Comparison of ENCODE assay signal across 13 mouse cellular contexts in genomic region chr19:14220507-14220909, GRCm38 (mm10).
"Had no signal": no experiment of that assay in that cellular context is flagged by ENCODE, and none has a peak within 500 bp of the region (broad histone marks: within the 10 kb centered on the region; RNA-seq: fewer than 3 reads in every experiment).

No protein-coding gene starts in this region.

- H3K36me3 ChIP-seq: kidney, embryonic 15.5 days; limb, embryonic 12.5 days; liver, embryonic 15.5 days; midbrain, embryonic 13.5 days; neural tube, embryonic 15.5 days had no signal

- H3K27me3 ChIP-seq: kidney, embryonic 15.5 days; limb, embryonic 12.5 days; liver, embryonic 15.5 days; midbrain, embryonic 13.5 days; neural tube, embryonic 15.5 days had no signal

- H3K4me2 ChIP-seq: kidney, embryonic 15.5 days; limb, embryonic 12.5 days; liver, embryonic 15.5 days; midbrain, embryonic 13.5 days; neural tube, embryonic 15.5 days had no signal

- H3K9me3 ChIP-seq: kidney, embryonic 15.5 days; limb, embryonic 12.5 days; liver, embryonic 15.5 days; midbrain, embryonic 13.5 days; neural tube, embryonic 15.5 days had no signal

- H3K4me3 ChIP-seq: kidney, embryonic 15.5 days; limb, embryonic 12.5 days; liver, embryonic 15.5 days; midbrain, embryonic 13.5 days; neural tube, embryonic 15.5 days had no signal

- ATAC-seq: midbrain, embryonic 13.5 days had no signal

- DNase-seq: kidney, adult 2 months; kidney, postnatal 14 days; layer of hippocampus, adult 9-11 months; layer of hippocampus, postnatal 36 days; lung, adult 2 months; right cerebral cortex, adult 18-20 months; thymus, postnatal 4 days had no signal

- H3K9ac ChIP-seq: kidney, embryonic 15.5 days; limb, embryonic 12.5 days; liver, embryonic 15.5 days; midbrain, embryonic 13.5 days; neural tube, embryonic 15.5 days had no signal

- H3K4me1 ChIP-seq: kidney, embryonic 15.5 days; liver, embryonic 15.5 days; midbrain, embryonic 13.5 days; neural tube, embryonic 15.5 days had no signal

- H3K27ac ChIP-seq: kidney, embryonic 15.5 days; limb, embryonic 12.5 days; liver, embryonic 15.5 days; midbrain, embryonic 13.5 days; neural tube, embryonic 15.5 days; stomach, postnatal 0 days had no signal
